Mouse (Mus musculus): ENCODE data around the gene Dnmt1.
A peak's percentile ranks its signal among the peaks of the same experiment; 100 is the strongest.
"Not testable (repeated sequence)": the region's sequence is repeated elsewhere in the genome, so short reads cannot be mapped to it uniquely, and the experiment has no call there.

Dnmt1 gene

DNA sequence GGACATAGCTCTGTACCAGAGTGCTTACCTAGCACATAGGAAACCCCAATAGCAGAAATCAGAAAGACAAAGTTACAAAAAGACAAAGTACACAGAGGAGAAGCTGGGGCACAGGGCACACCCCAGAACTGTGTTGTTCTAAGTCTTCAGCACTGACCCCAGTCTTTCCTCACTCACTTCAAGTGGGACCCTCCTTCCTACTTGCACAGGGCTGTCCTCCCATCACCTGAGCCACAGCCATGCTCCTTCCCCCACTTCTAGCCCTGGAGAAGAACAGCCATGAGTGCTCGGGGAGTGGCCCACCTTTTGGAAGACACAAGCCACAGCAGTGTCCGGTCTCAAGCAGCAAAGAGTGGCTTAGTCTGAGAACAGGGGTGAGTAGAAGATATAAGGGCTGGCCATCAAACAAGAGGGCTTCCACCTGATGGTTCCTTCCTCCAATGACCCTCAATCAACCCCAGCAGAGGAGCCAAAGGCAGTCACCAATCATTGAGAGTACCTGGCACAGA lies at the start of gene Dnmt1:
Dnmt1 (minus strand) TSS at position 459 of the 509 bp plus-strand sequence.
- no peak for DNase-seq (ENCODE audit: low spot score in 2 of 2)

DNA sequence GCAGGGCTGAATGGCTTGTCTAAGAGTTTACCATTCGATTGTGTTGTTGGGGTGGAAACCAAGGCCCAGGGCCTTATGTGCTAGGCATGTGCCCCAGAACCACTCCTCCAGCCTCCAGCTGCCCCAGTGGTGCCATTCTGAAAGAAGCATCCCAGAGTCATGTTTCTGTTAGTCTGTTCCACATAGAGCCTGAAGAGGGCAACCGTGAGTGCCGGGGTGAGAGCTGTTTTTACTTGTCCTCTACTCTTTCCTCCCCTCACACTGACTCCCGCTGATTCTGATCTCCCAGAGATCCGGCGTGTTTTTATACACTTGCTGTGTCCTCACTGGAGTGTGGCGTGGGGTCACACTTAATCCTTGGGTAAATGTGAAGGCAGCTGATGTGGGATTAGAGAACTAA lies 48.3 kb upstream of the Dnmt1 start:
- DNase-seq (ENCODE audit: low spot score in 2 of 2): no peak

DNA sequence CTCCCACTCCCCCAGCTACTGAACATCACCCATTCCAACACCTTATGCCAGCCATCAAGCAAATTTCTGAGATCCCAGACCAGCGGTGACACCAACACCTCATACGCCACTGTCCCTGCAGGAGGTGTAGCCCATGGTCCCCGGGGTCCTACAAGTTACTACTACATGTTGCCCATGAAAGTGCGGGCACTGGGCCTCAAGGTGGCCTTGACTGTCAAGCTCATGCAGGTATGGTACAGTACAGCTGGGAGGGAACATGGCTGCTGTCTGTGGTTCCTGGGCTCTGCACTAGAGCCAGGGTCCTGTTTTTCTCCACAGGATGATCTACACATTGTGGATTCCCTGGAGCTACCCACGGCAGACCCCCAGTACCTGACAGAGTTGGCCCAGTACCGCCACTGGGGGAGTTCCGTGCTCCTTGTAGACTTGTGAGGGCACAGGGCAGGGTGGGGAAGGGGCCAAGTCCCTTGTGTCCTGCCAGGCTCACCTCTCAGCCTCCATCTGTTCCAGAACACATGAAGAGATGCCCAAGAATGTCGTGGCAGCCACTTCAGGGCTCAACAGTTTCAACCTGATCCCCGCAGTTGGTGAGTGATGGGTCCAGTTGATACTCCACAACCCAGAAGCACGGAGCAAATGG lies 47.7 kb upstream of the Dnmt1 start:
- no peak for DNase-seq (ENCODE audit: low spot score in 2 of 2)

DNA sequence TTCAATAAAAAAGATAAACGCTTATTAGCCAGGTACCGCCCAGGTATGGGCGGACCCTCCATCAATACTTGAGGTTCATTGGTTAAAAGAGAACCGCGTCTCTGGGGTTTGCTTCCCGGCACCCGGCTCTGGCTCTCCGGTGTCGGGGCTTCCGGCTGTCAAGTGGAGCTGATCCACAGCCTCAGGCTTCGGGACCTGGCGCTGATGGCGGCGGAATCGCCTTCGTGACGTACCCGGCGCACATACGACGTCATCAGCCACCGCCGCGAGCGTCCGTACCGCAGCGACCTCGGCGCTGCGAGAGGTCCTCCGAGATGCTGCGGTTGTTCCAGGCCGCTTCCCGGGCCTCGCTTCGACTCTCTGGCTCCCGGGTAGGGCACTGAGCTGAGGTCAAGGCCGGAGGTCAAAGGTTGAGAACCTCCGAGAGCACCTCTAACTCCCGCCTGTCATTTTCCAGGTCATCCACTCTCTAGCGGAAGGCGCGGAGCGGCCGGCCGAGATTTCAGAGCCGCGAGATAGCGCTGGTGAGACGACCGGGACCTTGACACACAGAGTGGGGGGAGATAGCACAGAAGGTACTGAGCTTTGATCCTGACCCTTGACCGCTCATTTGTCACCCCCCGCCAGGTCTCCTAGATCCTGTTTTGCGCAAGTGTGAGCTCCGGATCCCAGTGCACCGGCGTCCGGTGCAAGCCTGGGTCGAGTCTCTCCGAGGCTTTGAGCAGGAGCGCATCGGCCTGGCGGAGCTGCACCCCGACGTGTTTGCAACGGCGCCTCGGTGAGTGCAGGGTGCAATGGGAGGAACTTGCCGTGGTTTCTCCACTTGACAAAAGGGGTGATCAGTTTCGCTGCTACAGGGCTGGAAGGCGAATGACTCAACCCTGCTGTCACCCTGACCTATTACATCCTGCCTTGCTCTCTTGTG lies 43.2 kb upstream of the Dnmt1 start, which contains the start of gene Mrpl4:
Mrpl4 (plus strand) TSS at position 112 of the 925 bp plus-strand sequence.
- DNase-seq (ENCODE audit: low spot score in 2 of 2): peak; percentile 76 to 79

DNA sequence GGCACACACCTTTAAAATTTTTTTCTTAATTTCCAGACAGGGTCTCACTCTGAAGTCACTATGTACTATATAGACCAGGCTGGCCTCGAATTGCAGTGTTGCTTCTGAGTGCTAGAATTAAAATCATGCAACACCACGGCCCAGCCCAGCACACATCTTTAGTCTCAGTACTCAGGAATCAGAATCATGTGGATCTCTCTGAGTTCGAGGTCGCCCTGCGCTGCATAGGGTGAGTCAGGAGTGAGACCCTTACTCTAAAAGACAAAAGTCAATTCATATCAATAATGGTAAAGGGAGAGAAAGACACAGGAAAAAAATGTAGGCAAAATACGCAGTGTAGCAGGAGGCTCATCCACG lies 42.6 kb upstream of the Dnmt1 start:
- no peak for DNase-seq (ENCODE audit: low spot score in 2 of 2)

DNA sequence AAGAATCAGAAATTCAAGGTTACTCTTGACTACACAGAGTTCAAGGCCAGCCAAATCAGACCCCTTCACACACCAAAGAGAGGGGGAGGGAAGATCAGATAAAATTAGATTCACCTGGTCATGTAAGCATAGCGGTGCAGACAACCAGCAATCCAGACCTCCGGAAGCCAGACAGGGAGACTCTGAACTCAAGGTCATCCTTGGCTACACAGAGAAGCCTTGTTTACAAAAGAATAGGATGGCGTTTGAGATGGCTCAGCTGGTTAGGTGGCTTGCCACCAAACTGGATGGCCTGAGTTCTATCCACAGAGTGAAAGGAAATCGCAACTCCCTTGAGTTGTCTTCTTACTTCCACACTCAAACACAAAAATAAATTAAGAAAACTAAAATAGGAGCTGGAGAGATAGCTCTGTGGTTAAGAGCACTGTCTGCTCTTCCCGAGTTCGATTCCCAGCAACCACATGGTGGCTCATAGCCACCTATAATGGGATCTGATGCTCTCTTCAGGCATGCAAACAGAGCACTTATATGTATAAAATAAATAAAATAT lies 42.0 kb upstream of the Dnmt1 start:
- DNase-seq (ENCODE audit: low spot score in 2 of 2): no peak

DNA sequence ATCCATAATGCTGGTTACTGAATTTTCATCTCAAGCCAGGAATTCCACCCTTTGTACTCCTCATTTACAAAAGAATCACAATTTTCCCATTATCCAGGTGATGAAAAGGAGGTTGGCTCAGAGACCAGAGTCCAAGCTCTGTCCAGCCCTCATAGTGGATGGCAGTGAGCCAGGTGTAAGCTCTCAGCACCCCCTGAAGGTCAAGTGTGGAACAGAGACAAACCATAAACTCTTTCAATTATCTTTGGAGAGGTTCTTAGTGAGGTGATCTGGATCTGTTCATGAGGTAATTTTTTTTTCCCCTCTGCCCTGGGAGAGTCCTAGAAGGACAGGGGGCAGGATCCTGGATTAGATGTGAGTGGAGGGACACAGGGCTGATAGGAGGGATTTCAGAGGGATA lies 41.1 kb upstream of the Dnmt1 start:
- no peak for DNase-seq (ENCODE audit: low spot score in 2 of 2)

DNA sequence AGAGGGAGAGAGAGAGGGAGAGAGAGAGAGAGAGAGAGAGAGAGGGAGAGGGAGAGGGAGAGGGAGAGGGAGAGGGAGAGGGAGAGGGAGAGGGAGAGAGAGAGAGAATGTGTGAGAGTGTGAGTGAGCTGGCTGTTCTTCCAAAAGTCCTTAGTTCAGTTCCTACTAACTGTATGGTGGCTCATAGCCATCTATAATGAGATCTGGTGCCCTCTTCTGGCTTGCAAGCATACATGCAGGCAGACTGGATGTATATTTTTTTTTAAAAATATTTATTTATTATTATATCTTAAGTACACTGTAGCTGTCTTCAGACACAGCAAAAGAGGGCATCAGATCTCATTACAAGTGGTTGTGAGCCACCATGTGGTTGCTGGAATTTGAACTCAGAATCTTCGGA lies 38.6 kb upstream of the Dnmt1 start:
- not testable (repeated sequence) for DNase-seq (ENCODE audit: low spot score in 2 of 2)

DNA sequence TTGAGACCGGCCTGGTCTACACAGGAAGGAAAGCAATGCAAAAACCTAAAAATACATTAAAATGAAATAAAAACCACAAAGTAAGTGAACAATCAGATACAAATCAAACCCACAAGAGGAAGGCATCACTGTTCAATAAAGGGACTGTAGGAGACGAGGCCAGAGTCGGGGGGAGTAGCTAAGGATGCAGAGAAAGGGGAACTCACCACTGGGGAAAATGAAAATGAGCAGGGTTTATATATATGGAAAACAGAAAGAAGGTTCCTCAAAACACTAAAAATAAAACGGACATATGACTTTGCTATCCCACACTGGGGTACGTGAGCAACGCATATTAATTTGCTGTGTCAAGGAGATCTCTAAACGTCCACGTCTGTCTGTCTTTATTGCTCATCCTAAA lies 37.4 kb upstream of the Dnmt1 start:
- DNase-seq (ENCODE audit: low spot score in 2 of 2): no peak

DNA sequence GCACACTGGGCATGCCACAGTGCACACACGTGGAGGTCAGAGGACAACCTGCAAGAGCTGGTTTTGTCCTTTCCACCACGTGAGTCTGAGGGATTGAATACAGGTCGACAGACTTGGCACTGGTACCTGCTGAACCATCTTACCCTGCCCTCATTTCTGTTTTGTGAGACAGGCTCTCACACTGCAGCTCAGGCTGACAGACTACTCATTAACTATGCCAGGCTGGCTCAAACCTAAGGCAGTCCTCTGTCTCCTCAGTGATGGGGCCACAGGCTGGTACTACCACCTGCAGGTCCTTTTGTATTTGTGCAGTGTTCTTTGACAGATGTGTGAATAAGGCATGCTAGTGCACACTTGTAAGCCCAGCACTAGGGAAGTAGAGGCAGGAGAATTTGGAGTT lies 35.4 kb upstream of the Dnmt1 start:
- DNase-seq (ENCODE audit: low spot score in 2 of 2): no peak

DNA sequence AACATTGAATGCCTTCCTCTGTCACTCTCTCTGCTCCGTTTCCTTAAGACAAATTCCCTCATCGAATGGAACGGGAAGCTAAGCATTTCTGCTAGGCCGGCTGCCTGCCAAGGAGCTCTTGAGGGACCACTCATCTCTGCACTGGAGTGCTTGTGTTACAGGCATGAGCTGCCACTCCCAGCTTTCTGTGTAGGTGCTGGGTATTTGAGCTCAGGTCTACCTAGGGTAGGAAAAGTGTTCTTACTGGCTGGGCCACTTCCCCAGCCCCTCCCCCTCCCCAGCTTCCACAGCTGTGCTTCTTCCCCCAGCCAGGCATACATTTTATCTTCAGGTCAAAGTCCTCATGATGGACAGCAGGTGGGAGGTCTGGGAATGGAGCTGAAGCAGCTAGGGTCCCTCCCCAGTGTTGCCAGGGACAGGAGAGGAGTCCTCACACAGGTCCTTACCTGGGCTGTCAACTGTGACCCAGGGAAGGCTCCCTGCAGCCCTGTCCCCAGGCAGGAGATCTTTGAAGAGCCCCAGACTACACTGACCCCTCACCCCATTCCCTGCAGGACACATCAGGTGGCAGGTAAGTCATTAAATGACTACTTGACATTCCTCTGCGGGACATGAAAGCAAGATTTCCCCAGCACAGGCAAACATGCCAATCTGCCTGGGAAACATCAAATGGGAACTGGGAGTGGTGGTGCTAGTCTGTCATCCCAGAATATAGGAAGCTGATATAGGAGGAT lies 33.6 kb upstream of the Dnmt1 start:
- DNase-seq (ENCODE audit: low spot score in 2 of 2): no peak

DNA sequence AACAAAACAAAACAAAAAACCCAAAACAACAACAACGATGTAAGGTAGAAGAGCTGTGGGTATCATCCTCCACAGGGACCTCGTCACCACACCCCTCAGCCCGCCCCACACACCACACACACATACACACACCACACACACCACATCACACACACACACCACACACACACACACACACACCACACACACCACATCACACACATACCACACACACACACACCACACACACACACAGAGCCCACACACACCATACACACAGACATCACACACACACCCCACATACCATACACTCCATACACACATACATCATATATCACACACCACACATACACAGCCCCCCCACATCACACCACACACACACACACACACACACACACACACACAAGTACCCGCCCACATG lies 31.9 kb upstream of the Dnmt1 start:
- no peak for DNase-seq (ENCODE audit: low spot score in 2 of 2)

DNA sequence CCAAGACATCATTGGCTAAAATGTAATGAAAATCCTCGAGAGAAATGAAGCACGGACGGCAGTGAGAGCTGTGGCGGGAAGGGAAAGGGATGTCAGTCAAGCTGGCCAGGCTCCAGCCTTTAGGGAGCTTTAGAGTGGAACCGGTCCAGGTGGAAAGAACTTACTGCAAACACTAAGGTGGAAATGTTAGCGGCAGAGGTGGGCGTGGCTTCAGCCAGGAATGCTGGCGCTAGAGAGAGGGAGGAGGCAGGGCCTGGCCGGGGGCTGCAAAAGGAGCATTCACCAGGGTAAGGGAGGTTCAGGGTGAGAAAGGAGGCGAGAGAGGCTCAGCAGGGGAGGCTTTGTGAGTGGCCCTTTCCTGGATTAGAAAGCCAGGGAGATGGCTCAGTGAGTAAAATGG lies 31.2 kb upstream of the Dnmt1 start:
- DNase-seq (ENCODE audit: low spot score in 2 of 2): no peak

DNA sequence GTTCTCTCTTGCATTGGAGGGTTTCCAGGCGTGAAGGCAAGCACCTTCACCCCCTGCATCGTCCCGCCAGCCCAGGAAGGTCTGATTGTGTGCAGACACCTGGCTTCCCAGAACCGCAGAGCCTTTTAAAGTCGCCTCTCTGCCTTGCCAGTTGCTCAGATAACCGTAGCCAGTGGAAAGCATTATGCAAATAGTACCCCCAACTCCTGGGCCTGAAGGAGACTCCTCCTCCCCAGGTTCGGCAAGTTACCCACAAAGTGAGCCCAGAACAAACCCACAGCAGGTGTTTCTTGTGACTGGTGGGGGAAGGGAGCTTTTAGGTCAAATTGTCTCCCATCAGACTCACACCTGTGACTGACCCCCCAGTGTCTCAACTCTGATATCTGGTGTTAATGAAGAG lies 28.3 kb upstream of the Dnmt1 start:
- DNase-seq (ENCODE audit: low spot score in 2 of 2): peak; percentile 22 to 34

DNA sequence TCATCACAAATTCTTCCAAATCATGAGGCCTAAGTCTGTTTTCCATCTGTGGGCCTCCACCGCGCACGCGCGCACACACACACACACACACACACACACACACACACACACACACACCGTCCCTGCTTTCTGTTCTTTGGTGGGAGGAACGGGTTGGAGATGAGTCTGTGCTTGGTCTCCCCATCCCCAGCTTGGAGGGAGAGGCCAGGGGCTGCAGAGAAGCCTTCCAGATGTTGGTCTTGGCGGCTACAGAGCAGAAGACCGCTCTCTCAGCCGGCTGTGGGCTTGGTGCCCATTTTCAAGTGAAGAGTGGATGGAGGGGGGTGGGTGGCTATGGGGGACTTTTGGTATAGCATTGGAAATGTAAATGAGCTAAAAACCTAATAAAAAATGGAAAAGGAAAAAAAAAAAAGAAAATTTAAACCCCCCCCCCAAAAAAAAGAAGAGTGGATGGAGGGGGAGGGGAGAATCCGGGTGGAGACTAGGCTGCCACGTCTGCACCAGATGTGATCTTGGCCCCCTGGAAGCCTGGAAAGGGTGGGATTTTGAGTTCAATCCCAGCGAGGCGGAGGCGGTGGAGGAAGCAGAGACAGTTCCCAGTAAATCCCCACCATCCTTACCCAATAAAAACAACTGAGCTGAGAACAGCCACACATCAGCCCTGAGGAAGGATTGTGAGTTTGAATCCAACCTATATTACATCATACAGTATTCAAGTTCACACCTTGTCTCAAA lies 27.4 kb upstream of the Dnmt1 start:
- no peak for DNase-seq (ENCODE audit: low spot score in 2 of 2)

DNA sequence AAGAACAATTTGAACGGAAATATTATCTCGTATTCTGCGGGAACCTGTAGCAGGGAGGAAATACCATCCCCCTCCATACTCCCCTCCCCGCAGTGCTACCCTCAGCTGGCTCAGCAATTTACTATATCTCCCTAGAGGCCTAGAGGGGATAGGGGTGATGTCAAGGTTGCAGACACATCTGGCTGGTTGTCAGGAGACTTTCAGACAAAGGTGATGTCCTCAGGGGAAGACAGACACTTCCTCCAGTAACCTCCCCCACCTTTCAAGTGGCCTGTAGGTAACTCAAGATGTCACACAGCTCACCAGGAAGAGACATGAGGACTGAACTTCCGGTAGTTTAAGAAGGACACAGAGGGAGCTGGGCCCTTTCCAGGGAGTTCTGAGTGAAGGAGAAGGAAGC lies 23.5 kb upstream of the Dnmt1 start:
- DNase-seq (ENCODE audit: low spot score in 2 of 2): no peak

DNA sequence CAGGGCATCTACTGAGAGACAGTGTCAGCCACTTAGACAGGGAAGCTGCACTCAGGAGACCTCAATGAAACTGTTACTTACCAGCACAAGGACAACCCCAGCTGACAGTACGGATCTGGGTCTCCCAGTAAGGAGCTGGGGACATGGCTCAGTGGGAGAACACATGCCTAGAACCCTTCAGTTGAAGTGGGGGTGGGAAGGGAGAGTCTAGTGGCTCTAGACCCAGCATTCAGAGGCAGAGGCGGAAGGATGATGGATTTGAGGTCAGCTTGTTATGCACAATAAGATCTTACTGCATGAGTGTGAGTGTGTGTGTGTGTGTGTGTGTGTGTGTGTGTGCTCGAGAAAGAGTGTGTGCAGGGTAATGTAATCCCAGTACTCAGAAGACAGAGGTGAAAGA lies 22.5 kb upstream of the Dnmt1 start:
- DNase-seq (ENCODE audit: low spot score in 2 of 2): no peak

DNA sequence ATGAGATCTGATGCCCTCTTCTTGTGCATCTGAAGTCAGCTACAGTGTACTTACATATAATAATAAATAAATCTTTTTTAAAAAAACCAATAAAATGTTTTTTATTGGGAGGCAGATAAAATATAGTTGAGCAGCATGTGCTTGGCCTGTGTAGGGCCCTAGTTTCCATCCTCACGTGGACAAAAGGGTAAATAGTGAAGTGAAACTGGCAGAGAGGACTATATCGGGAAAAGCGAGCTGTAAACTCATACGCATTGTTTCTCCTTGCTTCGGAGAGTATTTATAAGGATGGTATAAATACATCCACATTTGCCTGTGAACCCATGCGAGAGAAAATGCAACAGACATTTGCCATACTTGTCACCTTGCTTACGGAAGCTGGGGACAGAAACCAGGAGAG lies 20.1 kb upstream of the Dnmt1 start:
- no peak for DNase-seq (ENCODE audit: low spot score in 2 of 2)

DNA sequence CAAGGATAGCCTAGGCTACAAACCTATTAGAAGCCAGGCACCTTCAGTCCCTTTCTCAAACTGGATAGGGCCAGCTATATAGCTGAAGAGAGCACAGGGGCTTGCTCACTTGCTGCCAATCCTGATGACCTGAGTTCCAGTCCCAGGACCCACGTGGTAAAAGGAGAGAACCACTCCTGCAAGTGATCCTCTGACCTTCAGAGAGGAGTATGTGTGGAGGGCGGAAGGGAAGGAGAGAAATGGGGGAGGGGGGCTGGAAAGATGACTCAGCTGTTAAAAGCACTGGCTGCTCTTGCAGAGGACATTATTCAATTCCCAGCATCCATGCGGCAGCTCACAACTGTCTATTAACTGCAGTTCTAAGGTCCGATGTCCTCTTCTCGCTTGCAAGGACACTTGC lies 19.5 kb upstream of the Dnmt1 start:
- no peak for DNase-seq (ENCODE audit: low spot score in 2 of 2)

DNA sequence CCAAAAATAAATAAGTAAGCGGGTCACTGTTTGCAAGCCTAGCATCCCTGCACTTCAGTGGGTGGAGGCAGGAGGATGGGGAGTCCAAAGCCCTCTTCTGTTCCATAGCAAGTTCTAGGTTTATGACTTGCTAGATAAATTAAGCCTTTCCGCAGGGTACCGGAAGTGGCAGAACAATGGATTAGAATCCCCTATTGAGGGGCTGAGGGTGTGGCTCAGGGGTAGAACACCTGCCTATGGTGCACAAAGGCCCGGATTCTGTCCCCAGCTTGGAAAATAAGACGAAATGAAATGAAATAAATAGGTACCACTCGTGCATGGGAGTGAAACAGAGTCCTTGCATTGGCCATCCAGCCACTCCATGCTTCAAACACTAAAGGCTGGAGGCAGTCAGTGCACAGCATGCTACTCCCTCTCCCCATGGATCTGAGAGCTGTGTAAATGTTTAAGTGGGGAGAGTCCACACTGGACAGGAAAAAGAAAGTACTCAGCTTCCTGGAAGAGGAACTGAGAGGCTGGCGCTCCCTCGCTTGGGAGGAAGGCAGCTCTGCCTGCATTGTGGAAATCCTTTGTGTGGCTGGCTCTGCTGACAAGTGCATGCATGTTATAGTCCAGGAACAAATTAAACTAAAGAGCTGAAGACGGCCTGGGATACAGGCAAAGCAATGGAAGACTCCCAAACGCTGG lies 18.9 kb upstream of the Dnmt1 start:
- DNase-seq (ENCODE audit: low spot score in 2 of 2): no peak

Measured in spleen, postnatal 36 days (tissue).